Mouse (Mus musculus): ENCODE results near the gene Ager. TPM values are rescaled to one million over a fixed set of nuclear protein-coding genes. Genes with fewer than 3 reads are reported as not detected.

Gene Ager
- 1 to 10 TPM; 4.0 to 4.5 TPM for polyA plus RNA-seq (2017; shearing (Covaris generic))

GRCm38 (mm10) chr17:34597566-34598095 lies at the start of gene Ager:
Ager (plus strand) TSS chr17:34597862.
- ATAC-seq = no peak

- no peak for ATAC-seq
These were observed 48.5 kb upstream of the Ager start for GRCm38 (mm10) chr17:34549156-34549555.

DNA sequence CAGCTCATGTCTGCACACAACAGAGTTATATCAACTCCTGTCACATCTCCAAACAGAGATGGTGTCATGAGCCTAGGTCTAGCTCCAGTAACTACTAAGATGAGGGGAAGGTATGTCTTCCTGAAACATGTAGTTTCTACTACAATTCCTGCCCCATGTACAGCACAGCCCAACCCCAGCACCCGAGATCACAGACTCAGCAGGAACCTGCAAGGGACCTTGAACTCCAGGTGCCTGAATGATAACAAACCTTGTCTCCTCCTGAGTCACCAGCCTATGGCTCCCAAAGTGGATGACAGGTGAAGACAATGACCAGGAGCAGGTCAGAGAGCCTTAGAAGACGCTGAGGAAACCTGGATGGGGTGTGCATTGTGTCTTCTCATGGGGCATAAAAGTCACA lies 47.8 kb upstream of the Ager start:
- no peak for ATAC-seq

GRCm38 (mm10) chr17:34555483-34555882 lies 42.2 kb upstream of the Ager start:
- ATAC-seq = peak; percentile 68

DNA sequence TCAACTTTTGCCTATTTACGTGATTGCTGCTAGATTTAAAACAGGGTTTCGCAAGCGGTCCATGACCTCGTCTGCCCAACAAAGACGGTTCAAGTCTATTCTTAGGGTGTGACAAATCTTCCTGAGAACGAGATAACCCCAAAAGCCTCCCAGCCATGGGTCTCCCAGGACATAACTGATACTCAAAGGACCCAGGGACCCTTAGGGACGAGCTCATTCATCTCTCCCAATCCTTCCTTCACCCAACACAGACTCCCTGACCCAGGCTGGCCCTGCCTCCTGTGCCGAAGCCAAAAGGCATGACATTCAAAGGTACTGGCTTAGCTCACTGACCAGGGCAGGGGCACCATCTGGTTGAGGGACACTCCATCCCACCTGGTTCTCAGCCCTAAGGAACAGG lies 41.3 kb upstream of the Ager start:
- ATAC-seq = no peak

DNA sequence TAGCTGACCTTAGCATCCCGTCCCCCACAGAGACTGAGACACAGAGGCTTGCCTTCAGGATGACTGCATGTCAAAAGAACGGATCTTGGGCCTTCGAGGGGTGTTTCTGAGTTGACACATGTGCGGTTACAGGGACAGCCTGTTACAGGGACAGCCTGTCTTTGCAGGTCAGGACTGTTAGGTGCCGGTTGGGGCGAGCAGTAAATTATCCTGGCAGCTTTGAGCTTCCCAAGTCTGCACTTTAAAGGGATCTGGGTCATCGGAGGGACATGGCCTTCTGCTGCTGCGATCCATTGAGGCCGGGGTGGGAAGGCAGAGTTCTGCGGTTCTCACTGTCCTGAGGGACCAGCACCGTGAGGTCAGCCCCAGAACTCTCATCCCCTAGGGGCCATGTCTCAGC lies 40.3 kb upstream of the Ager start:
- ATAC-seq = no peak

DNA sequence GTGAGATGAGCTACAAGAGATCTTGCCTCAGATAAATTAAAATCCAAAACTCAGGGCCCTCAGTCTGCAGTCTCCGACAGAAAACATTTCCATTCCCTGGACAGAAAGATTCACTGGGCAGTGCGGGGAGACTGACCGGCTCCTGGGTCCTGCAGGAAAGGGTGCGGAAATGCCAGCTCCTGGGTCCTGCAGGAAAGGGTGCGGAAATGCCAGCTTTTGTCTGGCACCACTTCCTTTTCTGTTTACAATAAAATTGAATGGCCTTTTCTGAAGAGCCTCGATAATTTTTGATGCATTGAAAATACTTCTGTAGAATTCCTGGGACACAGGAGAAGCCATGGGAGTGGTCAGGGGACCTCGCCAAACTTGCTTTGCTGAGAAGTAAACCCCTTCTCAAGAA lies 38.5 kb upstream of the Ager start:
- no peak for ATAC-seq

DNA sequence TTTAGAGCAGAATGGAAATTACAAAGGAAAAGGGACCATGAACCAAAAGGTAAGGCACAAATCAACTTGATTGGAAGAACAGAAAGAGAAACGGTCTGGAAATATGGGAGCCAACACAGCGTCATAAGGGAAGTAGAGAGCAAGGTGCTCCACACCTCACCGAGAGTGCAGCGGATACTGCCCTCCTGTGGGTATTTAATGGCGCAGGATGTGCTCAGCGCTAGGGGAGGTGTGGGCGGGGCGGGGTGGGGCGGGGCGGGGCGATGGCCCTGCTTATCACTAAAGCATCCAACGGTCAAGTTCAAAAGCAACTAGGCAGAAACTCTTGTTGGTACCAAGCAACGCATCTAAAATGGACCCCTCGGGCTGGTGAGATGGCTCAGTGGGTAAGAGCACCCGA lies 37.8 kb upstream of the Ager start:
- peak; percentile 62 for ATAC-seq

DNA sequence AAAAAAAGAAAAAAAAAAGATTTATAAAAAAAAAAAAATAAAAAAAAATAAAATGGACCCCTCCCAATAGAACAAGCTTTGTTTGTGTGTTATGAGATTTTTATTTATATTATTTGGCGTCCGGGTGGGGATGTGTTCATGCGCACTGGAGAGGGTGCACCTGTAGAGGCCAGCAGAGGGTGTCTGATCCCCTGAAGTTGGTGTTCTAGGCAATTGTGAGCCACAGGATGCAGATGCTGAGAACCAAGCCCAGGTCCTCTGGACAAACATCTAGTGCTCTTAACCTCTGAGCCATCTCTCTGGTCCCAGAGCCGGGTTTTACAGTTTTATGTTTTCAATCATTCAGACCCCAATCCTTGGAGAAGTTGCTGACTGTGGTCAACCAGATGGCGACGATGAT lies 37.2 kb upstream of the Ager start:
- no peak for ATAC-seq

DNA sequence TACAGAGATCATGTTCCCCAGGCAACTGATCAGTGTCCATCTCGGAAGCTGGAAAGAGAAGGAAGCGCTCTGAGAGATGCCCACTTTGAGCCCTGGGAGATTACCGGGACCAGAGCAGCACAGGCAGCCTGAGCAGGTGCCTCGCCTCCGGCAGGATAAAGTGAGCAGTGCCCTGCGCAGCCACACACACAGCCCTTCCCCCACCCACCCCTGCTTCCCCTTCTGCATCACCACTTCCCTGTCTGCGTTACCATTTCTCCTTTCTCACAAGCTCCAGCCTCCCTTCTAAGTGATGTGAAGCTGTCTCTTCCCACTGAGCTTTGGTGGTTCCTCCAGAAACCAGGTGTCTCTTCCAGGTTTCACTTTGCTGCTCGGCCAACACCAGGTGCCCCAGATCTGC lies 36.5 kb upstream of the Ager start:
- ATAC-seq = no peak

- no peak for ATAC-seq
These were observed 35.1 kb upstream of the Ager start for GRCm38 (mm10) chr17:34562595-34562994.

DNA sequence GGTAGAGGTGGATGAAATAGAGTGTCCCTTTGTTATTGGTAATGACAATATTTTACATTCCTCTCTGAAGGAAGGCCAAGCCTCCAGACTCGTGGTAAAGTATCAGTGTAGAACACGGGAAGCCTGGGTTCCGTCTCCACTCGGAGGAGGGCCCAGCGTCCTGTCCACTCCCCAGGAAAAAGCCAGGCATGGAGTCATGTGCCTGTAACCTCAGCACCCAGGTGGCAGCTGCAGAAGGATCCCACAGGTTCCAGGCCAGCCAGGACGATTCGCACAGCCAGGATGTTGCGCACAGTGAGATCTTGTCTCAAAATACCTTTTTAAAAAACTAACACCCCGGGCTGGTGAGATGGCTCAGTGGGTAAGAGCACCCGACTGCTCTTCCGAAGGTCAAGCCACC lies 34.3 kb upstream of the Ager start:
- ATAC-seq = no peak

GRCm38 (mm10) chr17:34564003-34564421 lies 33.6 kb upstream of the Ager start, which contains the start of gene Notch4:
Notch4 (plus strand) TSS chr17:34564268.
- no peak for ATAC-seq

DNA sequence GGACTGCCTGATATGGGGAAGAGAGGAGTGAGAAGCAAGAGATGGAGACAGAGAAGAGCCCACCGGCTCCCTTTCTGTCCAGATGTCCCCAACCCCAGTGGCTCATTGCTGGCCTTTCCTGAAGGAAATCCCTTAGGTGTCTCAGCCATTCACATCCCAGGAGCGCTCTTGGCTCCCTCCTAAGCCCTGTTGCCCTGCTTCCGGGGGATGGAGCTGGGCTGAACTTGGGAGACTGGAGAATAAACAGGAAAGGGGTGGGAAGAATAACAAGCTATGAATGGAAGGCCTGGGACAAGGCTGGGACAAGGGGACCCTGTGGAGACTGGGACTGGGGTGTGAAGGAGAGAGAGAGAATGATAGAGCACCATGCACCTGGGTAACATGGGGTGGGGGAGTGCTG lies 32.9 kb upstream of the Ager start:
- no peak for ATAC-seq

- no peak for ATAC-seq
These were observed 30.4 kb upstream of the Ager start for GRCm38 (mm10) chr17:34567311-34567710.

GRCm38 (mm10) chr17:34568421-34568820 lies 29.2 kb upstream of the Ager start:
- no peak for ATAC-seq

- no peak for ATAC-seq
These were observed 27.7 kb upstream of the Ager start for GRCm38 (mm10) chr17:34569919-34570318.

DNA sequence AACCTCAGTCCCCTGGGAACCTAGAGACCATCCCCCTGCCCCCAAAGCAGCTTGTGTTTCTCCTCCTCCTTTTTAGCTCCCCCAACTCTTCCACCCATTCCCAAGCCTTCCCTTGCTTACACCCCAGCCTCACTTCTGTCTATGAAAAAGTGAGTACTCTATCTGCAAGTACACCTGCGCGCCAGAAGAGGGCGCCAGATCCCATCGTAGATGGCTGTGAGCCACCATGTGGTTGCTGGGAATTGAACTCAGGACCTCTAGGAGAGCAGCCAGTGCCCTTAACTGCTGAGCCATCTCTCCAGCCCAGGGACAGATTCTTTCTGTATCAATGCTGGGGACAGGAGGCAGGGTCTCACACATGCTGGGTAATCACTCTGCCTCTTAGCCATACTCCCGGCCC lies 25.8 kb upstream of the Ager start:
- ATAC-seq = no peak

DNA sequence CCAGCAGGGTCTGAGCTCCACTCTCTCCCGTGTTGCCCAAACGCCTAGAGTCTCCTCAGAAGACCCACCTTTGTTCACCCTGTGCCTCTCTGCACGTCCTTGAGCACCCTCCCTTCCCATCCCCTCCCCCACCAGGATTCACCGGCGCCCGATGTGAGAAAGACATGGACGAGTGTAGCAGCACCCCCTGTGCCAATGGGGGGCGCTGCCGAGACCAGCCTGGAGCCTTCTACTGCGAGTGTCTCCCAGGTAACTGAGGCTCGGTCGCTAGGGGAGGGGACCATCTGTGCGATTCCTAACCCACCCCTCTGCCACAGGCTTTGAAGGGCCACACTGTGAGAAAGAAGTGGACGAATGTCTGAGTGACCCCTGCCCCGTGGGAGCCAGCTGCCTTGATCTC lies 25.3 kb upstream of the Ager start:
- no peak for ATAC-seq

DNA sequence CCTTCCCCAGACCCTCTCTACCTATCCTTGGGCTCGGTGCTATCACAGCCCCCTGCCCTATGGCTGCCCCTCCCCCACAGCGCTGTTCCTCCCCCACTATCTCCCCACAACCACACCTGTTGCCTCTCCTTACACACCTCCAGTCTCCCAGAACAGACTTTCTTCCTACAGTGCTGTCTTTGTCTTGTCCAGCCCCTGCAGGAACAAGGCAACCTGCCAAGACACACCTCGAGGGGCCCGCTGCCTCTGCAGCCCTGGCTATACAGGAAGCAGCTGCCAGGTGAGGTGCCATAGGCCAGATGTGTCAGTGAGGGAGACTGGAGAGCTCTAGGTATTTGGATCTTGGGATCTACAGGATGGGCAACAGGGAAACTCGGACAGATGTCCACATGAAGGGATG lies 21.1 kb upstream of the Ager start:
- ATAC-seq = no peak

- ATAC-seq = no peak
These were observed 19.6 kb upstream of the Ager start for GRCm38 (mm10) chr17:34578070-34578469.

- no peak for ATAC-seq
These were observed 15.1 kb upstream of the Ager start for GRCm38 (mm10) chr17:34582528-34582927.

GRCm38 (mm10) chr17:34583397-34583796 lies 14.3 kb upstream of the Ager start:
- no peak for ATAC-seq

- ATAC-seq = no peak
These were observed 13.8 kb upstream of the Ager start for GRCm38 (mm10) chr17:34583819-34584218.

DNA sequence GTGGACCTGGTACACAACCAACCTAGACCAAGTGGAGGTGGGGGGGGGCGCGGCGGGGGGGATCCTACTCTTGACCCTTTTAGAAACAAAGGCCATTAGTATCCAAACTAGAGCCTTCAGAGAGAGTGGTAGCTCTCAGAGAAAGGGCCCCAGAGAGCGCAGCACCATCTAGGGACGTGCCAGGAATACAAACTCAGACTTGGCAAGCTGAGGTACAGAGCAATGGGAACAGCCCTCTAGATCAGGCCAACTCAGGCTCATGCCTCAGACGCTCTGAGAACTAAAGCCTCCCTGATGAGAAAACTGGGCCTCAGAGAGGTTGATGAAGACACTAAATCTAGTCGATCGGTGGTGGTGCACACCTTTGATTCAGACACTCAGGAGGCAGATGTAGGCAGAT lies 12.5 kb upstream of the Ager start:
- ATAC-seq = no peak

Data from CD4-positive, CD25-positive, alpha-beta regulatory T cell, adult 4 months (primary cell).